Mouse (Mus musculus) mouse embryonic stem cell (cell line): ENCODE data around the gene Bcr.

Experiments used
- in situ Hi-C, 2 experiments: fragments of 300-500 bp; cut with MboI; formaldehyde crosslinking; loops; 1 replicate in 1 of 2; 3 replicates in 1 of 2; pipeline ENCODE4 v1.14.3; 2019 to 2020; ENCODE audit warnings: low sequenced_read_pairs in 2 of 2, low pct_unique_long_range_greater_than_20kb in 1 of 2, mixed read lengths in 1 of 2; ENCODE audit not compliant: unreplicated experiment in 1 of 2

Gene Bcr

GRCm38 (mm10) chr10:75200733-75201132 lies 140.3 kb downstream of the Bcr start:
- in situ Hi-C loops = no loop called here

GRCm38 (mm10) chr10:75206192-75206591 lies 145.8 kb downstream of the Bcr start:
- in situ Hi-C loops = no loop called here

- in situ Hi-C loops = no loop called here
Observed at GRCm38 (mm10) chr10:75210841-75211240, 150.4 kb downstream of the Bcr start.

- in situ Hi-C loops = no loop called here
Observed at GRCm38 (mm10) chr10:75211807-75212645, 151.6 kb downstream of the Bcr start, which contains the start of gene Specc1l. Specc1l (plus strand) TSS chr10:75212073.

- in situ Hi-C loops = no loop called here
Observed at GRCm38 (mm10) chr10:75212981-75213380, 152.6 kb downstream of the Bcr start.

- in situ Hi-C loops = no loop called here
Observed at GRCm38 (mm10) chr10:75220722-75221121, 160.3 kb downstream of the Bcr start.

- in situ Hi-C loops = no loop called here
Observed at GRCm38 (mm10) chr10:75221936-75222610, 161.7 kb downstream of the Bcr start.

- in situ Hi-C loops = no loop called here
Observed at GRCm38 (mm10) chr10:75222611-75222998, 162.2 kb downstream of the Bcr start.

GRCm38 (mm10) chr10:75224154-75224553 lies 163.8 kb downstream of the Bcr start:
- in situ Hi-C loops = no loop called here

- in situ Hi-C loops = no loop called here
Observed at GRCm38 (mm10) chr10:75224630-75225029, 164.2 kb downstream of the Bcr start.

- in situ Hi-C loops = no loop called here
Observed at GRCm38 (mm10) chr10:75227381-75227780, 167.0 kb downstream of the Bcr start.

GRCm38 (mm10) chr10:75230572-75230971 lies 170.2 kb downstream of the Bcr start:
- in situ Hi-C loops = no loop called here

- in situ Hi-C loops = no loop called here
Observed at GRCm38 (mm10) chr10:75231876-75232275, 171.5 kb downstream of the Bcr start.

- in situ Hi-C loops = no loop called here
Observed at GRCm38 (mm10) chr10:75232612-75233155, 172.3 kb downstream of the Bcr start.

- in situ Hi-C loops = no loop called here
Observed at GRCm38 (mm10) chr10:75233489-75233888, 173.1 kb downstream of the Bcr start.
